Comparison of ENCODE assay signal across 7 mouse cellular contexts in the genomic region with DNA sequence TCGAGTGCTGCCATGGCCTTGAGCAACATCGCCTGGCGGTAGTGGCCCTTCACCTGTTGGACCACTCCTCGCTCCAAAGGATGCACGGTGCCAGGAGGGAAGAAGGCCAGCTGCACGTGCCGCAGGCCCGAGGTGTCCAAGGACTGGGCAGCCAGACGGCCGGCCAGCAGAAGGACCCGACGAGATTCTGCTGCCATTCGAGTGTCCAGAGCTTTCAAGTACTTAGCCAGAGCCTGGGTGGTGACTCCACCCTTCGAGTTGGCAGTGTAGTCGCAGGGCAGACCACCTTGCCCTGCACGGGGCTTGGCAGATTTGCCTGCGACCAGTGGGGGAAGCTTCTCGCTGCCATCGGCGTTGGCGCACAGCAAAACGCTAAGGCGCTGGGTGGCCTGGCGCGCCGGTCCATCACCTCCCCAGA. TPM values are rescaled to one million over a fixed set of nuclear protein-coding genes. Genes with fewer than 3 reads are reported as not detected.
A peak's percentile ranks its signal among the peaks of the same experiment; 100 is the strongest.
DNase-seq lines count a peak whose midpoint lies in the region; ATAC-seq and TF ChIP-seq lines count a peak whose summit lies in the region.

No protein-coding gene starts in this region.

- peak overlapping the region; percentile 69; the same call in 1 of the 2 replicates for H3K27ac ChIP-seq in spleen, adult 2 months (ENCODE audit: insufficient read depth, low read length)
- no peak overlapping the region for H3K27ac ChIP-seq in cortical plate, adult 2 months (ENCODE audit: insufficient read depth, low read length)
- H3K27ac ChIP-seq in heart, embryonic 16.5 days (ENCODE audit: low read length) = no peak overlapping the region; the same call in 1 of the 2 replicates
- peak overlapping the region; percentile 84 for H3K27ac ChIP-seq in limb, embryonic 12.5 days
- peak overlapping the region; percentile 80; the same call in 1 of the 2 replicates for H3K27ac ChIP-seq in neural tube, embryonic 12.5 days

- H3K4me2 ChIP-seq in heart, embryonic 16.5 days (ENCODE audit: low read depth, low read length) = peak overlapping the region; percentile 96
- peak overlapping the region; percentile 97 for H3K4me2 ChIP-seq in limb, embryonic 12.5 days
- peak overlapping the region; percentile 95 for H3K4me2 ChIP-seq in neural tube, embryonic 12.5 days (replicated peaks)

- H3K9ac ChIP-seq in heart, embryonic 16.5 days (ENCODE audit: low read length) = peak overlapping the region; percentile 95
- peak overlapping the region; percentile 91 for H3K9ac ChIP-seq in limb, embryonic 12.5 days (replicated peaks)
- peak overlapping the region; percentile 94 for H3K9ac ChIP-seq in neural tube, embryonic 12.5 days

- no peaks in the 10 kb centered on the region for H3K36me3 ChIP-seq in spleen, adult 2 months (ENCODE audit: control insufficient read depth, insufficient read depth, low read length)
- H3K36me3 ChIP-seq in heart, embryonic 16.5 days (ENCODE audit: control insufficient read depth, insufficient read depth) = no peaks in the 10 kb centered on the region
- peaks cover 20% of the 10 kb centered on the region; the same call in 1 of the 2 replicates for H3K36me3 ChIP-seq in limb, embryonic 12.5 days
- H3K36me3 ChIP-seq in neural tube, embryonic 12.5 days = peaks cover 11% of the 10 kb centered on the region; the same call in 1 of the 2 replicates

- no peak for TF ChIP-seq POLR2A in spleen, adult 2 months (IDR thresholded peaks at IDR 0.05; ENCODE audit: low read depth, low read length)
- TF ChIP-seq POLR2A in cortical plate, adult 2 months (IDR thresholded peaks at IDR 0.05; ENCODE audit: extremely low read depth, insufficient read depth, low read length) = no peak; the same call in 1 of the 2 replicates

- TF ChIP-seq CTCF in spleen, adult 2 months (IDR thresholded peaks at IDR 0.05; ENCODE audit: extremely low read depth, insufficient read depth, insufficient read length, insufficient replicate concordance) = no peak
- TF ChIP-seq CTCF in cortical plate, adult 2 months (IDR thresholded peaks at IDR 0.05; ENCODE audit: extremely low read depth, insufficient read depth, low read length) = no peak

- H3K4me3 ChIP-seq in spleen, adult 2 months (ENCODE audit: extremely low read depth, insufficient read depth, insufficient read length) = peak overlapping the region; percentile 78; the same call in 1 of the 2 replicates
- H3K4me3 ChIP-seq in cortical plate, adult 2 months (ENCODE audit: insufficient read depth, low read length) = peak overlapping the region; percentile 100
- peak overlapping the region; percentile 79 for H3K4me3 ChIP-seq in heart, embryonic 16.5 days (ENCODE audit: low read length)
- peak overlapping the region; percentile 84 for H3K4me3 ChIP-seq in limb, embryonic 12.5 days (replicated peaks)
- peak overlapping the region; percentile 89 for H3K4me3 ChIP-seq in neural tube, embryonic 12.5 days

- DNase-seq in spleen, adult 2 months (ENCODE audit: low read depth in 1 of 2, low spot score in 2 of 2) = no peak
- no peak for DNase-seq in spleen, adult 12 weeks (ENCODE audit: low spot score)

- no peaks in the 10 kb centered on the region for H3K27me3 ChIP-seq in spleen, adult 2 months (ENCODE audit: control insufficient read depth, insufficient read depth, low read length)
- H3K27me3 ChIP-seq in heart, embryonic 16.5 days (ENCODE audit: control insufficient read depth, insufficient read depth, low read length) = no peaks in the 10 kb centered on the region
- H3K27me3 ChIP-seq in limb, embryonic 12.5 days = peaks cover 6% of the 10 kb centered on the region
- H3K27me3 ChIP-seq in neural tube, embryonic 12.5 days (replicated peaks) = no peaks in the 10 kb centered on the region

- no peak for ATAC-seq in heart, embryonic 16.5 days (replicated peaks; ENCODE audit: extremely low read depth, insufficient read depth, low FRiP score)
- no peak for ATAC-seq in limb, embryonic 12.5 days (ENCODE audit: insufficient number of reproducible peaks, insufficient read depth, low FRiP score, low TSS enrichment, low read depth)
- ATAC-seq in neural tube, embryonic 12.5 days (ENCODE audit: low FRiP score, low read depth) = 0 out of 2 replicates have a peak, but pooled peaks have one; percentile 0
- ATAC-seq in granulocyte monocyte progenitor cell, adult 5-6 weeks (replicated peaks; ENCODE audit: poor library complexity, severe bottlenecking) = no peak

- 50% methylated on average over 26 of the region's 26 CpGs for WGBS in spleen, adult 2 months
- WGBS in heart, embryonic 16.5 days = 31% methylated on average over 26 of the region's 26 CpGs
- 37% methylated on average over 26 of the region's 26 CpGs for WGBS in limb, embryonic 12.5 days
- 32% methylated on average over 26 of the region's 26 CpGs for WGBS in neural tube, embryonic 12.5 days

- no peaks in the 10 kb centered on the region for H3K9me3 ChIP-seq in heart, embryonic 16.5 days (replicated peaks; ENCODE audit: control insufficient read depth, low read length)
- no peaks in the 10 kb centered on the region for H3K9me3 ChIP-seq in limb, embryonic 12.5 days
- H3K9me3 ChIP-seq in neural tube, embryonic 12.5 days = no peaks in the 10 kb centered on the region

- peaks cover 9% of the 10 kb centered on the region for H3K4me1 ChIP-seq in spleen, adult 2 months (ENCODE audit: control insufficient read depth, insufficient read depth, insufficient read length)
- H3K4me1 ChIP-seq in cortical plate, adult 2 months (ENCODE audit: control insufficient read depth, insufficient read depth, low read length) = peaks cover 6% of the 10 kb centered on the region
- peaks cover 34% of the 10 kb centered on the region for H3K4me1 ChIP-seq in heart, embryonic 16.5 days (ENCODE audit: control insufficient read depth, insufficient read depth, low read length)
- H3K4me1 ChIP-seq in limb, embryonic 12.5 days (replicated peaks) = peaks cover 39% of the 10 kb centered on the region
- H3K4me1 ChIP-seq in neural tube, embryonic 12.5 days = peaks cover 46% of the 10 kb centered on the region

RNA-seq across cellular contexts. Expression of a gene that starts 1.0 kb away (rescaled TPM):
- polyA plus RNA-seq in spleen, adult 2 months (2012; rRNA removed) = 31.2 and 35.1 TPM in 2 replicates
- 82.1 and 87.2 TPM in 2 replicates for polyA plus RNA-seq in cortical plate, adult 2 months (2012; rRNA removed)
- polyA plus RNA-seq in heart, embryonic 16.5 days (2015; fragmentation: Nextera tagmentation; extraction: Ambion mirVana) = 7.4 and 7.9 TPM in 2 replicates
- polyA plus RNA-seq in limb, embryonic 12.5 days (2016; fragmentation: Nextera tagmentation; extraction: Ambion mirVana) = 11.8 and 14.9 TPM in 2 replicates
- 19.3 and 21.1 TPM in 2 replicates for polyA plus RNA-seq in neural tube, embryonic 12.5 days (2016; fragmentation: Nextera tagmentation; extraction: Ambion mirVana)
- total RNA-seq in granulocyte monocyte progenitor cell, adult 5-6 weeks (2014; fragmentation: Nextera tagmentation) = 14.3 and 24.3 TPM in 2 replicates
- total RNA-seq in granulocyte monocyte progenitor cell, adult 5-6 weeks (2017) = 16.1 and 18.6 TPM in 2 replicates

RNA-seq across cellular contexts. Expression of a gene that starts 7.9 kb away (rescaled TPM):
- 85.6 and 103 TPM in 2 replicates for polyA plus RNA-seq in spleen, adult 2 months (2012; rRNA removed)
- polyA plus RNA-seq in cortical plate, adult 2 months (2012; rRNA removed) = 42.9 and 52.5 TPM in 2 replicates
- 50.4 and 55.8 TPM in 2 replicates for polyA plus RNA-seq in heart, embryonic 16.5 days (2015; fragmentation: Nextera tagmentation; extraction: Ambion mirVana)
- polyA plus RNA-seq in limb, embryonic 12.5 days (2016; fragmentation: Nextera tagmentation; extraction: Ambion mirVana) = 55.4 and 55.5 TPM in 2 replicates
- 97.0 and 99.5 TPM in 2 replicates for polyA plus RNA-seq in neural tube, embryonic 12.5 days (2016; fragmentation: Nextera tagmentation; extraction: Ambion mirVana)
- total RNA-seq in granulocyte monocyte progenitor cell, adult 5-6 weeks (2014; fragmentation: Nextera tagmentation) = 4.9 and 5.8 TPM in 2 replicates
- 6.7 and 6.8 TPM in 2 replicates for total RNA-seq in granulocyte monocyte progenitor cell, adult 5-6 weeks (2017)

RNA-seq across cellular contexts. Expression of a gene that starts 8.2 kb away (rescaled TPM):
- 2.4 and 2.6 TPM in 2 replicates for polyA plus RNA-seq in spleen, adult 2 months (2012; rRNA removed)
- polyA plus RNA-seq in cortical plate, adult 2 months (2012; rRNA removed) = 8.4 and 10.4 TPM in 2 replicates
- 2.0 and 2.8 TPM in 2 replicates for polyA plus RNA-seq in heart, embryonic 16.5 days (2015; fragmentation: Nextera tagmentation; extraction: Ambion mirVana)
- polyA plus RNA-seq in limb, embryonic 12.5 days (2016; fragmentation: Nextera tagmentation; extraction: Ambion mirVana) = 4.5 and 5.5 TPM in 2 replicates
- 9.0 and 9.3 TPM in 2 replicates for polyA plus RNA-seq in neural tube, embryonic 12.5 days (2016; fragmentation: Nextera tagmentation; extraction: Ambion mirVana)
- total RNA-seq in granulocyte monocyte progenitor cell, adult 5-6 weeks (2014; fragmentation: Nextera tagmentation) = 2.0 and 2.7 TPM in 2 replicates
- total RNA-seq in granulocyte monocyte progenitor cell, adult 5-6 weeks (2017) = 1.2 and 1.9 TPM in 2 replicates

RNA-seq across cellular contexts. Expression of a gene that starts 19.0 kb away (rescaled TPM):
- polyA plus RNA-seq in spleen, adult 2 months (2012; rRNA removed) = 60.1 and 80.5 TPM in 2 replicates
- polyA plus RNA-seq in cortical plate, adult 2 months (2012; rRNA removed) = 110 and 130 TPM in 2 replicates
- 65.1 and 73.7 TPM in 2 replicates for polyA plus RNA-seq in heart, embryonic 16.5 days (2015; fragmentation: Nextera tagmentation; extraction: Ambion mirVana)
- polyA plus RNA-seq in limb, embryonic 12.5 days (2016; fragmentation: Nextera tagmentation; extraction: Ambion mirVana) = 58.2 and 62.2 TPM in 2 replicates
- polyA plus RNA-seq in neural tube, embryonic 12.5 days (2016; fragmentation: Nextera tagmentation; extraction: Ambion mirVana) = 98.8 and 104 TPM in 2 replicates
- total RNA-seq in granulocyte monocyte progenitor cell, adult 5-6 weeks (2014; fragmentation: Nextera tagmentation) = 66.9 and 115 TPM in 2 replicates
- total RNA-seq in granulocyte monocyte progenitor cell, adult 5-6 weeks (2017) = 30.3 and 40.6 TPM in 2 replicates

RNA-seq across cellular contexts. Expression of a gene that starts 28.0 kb away (rescaled TPM):
- polyA plus RNA-seq in spleen, adult 2 months (2012; rRNA removed) = 24.3 and 41.3 TPM in 2 replicates
- polyA plus RNA-seq in cortical plate, adult 2 months (2012; rRNA removed) = 46.0 and 47.5 TPM in 2 replicates
- polyA plus RNA-seq in heart, embryonic 16.5 days (2015; fragmentation: Nextera tagmentation; extraction: Ambion mirVana) = 40.7 and 41.9 TPM in 2 replicates
- 23.3 and 26.7 TPM in 2 replicates for polyA plus RNA-seq in limb, embryonic 12.5 days (2016; fragmentation: Nextera tagmentation; extraction: Ambion mirVana)
- 30.7 and 36.3 TPM in 2 replicates for polyA plus RNA-seq in neural tube, embryonic 12.5 days (2016; fragmentation: Nextera tagmentation; extraction: Ambion mirVana)
- 5.7 and 5.9 TPM in 2 replicates for total RNA-seq in granulocyte monocyte progenitor cell, adult 5-6 weeks (2014; fragmentation: Nextera tagmentation)
- total RNA-seq in granulocyte monocyte progenitor cell, adult 5-6 weeks (2017) = 1.0 and 1.5 TPM in 2 replicates

Comparison
In these comparisons a context has a peak if more than half of its experiments do, and no peak if none do; other contexts are left out.
1. H3K27ac ChIP-seq: peak in spleen, adult 2 months (single experiment), limb, embryonic 12.5 days (single experiment) and neural tube, embryonic 12.5 days (single experiment); none in cortical plate, adult 2 months (single experiment) and heart, embryonic 16.5 days (single experiment).
2. Peak in every context shown above with its lines, with median percentiles within 50 percentile points of each other: H3K4me3 ChIP-seq, H3K4me2 ChIP-seq and H3K9ac ChIP-seq.